Comparison of ENCODE assay signal across 8 mouse cellular contexts in the genomic region with DNA sequence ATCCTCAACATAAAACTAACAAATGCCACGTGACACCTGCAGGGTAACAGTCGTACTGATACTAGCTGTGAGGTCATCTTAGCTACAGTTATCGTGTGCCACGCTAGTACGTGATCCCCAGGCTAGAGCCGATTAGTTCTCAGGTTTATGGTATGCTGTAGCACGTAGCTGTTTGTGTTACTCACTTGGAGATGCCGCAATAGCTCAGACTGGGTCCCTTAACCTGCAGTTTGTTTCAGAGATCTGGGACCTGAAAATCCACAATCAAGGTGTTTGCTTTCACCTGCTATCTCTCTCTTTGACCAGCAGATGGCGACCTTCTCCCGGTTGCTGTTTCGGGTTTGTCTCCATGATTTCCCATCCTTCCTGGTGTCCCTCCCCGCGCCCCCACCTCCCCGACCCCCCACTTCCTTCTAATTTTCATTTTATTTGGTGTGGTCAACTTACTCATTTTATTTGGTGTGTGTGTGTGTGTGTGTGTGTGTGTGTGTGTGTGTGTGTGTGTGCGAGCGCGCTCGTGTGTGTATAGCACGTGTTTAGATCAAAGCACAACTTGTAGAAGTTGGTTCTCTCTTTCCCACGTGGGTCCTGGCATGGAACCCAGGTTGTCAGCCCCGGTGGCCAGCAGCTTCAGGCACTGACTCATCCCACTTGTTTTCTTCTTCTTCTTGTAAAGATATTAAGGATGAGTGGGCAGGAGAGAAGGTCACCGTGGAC. TPM values are rescaled to one million over a fixed set of nuclear protein-coding genes. Genes with fewer than 3 reads are reported as not detected.
DNase-seq lines count a peak whose midpoint lies in the region; ATAC-seq lines count a peak whose summit lies in the region.

No protein-coding gene starts in this region.

- H3K4me3 ChIP-seq in hindbrain, embryonic 16.5 days (ENCODE audit: low read length) = no peak overlapping the region
- no peak overlapping the region for H3K4me3 ChIP-seq in midbrain, embryonic 12.5 days

- peak; percentile 27; the same call in 1 of the 2 replicates for ATAC-seq in hindbrain, embryonic 16.5 days
- ATAC-seq in midbrain, embryonic 12.5 days (ENCODE audit: low FRiP score, low read depth) = peak; percentile 67

- 45% methylated on average over 22 of the region's 22 CpGs for WGBS in hindbrain, embryonic 16.5 days
- WGBS in midbrain, embryonic 12.5 days = 48% methylated on average over 22 of the region's 22 CpGs

- H3K4me1 ChIP-seq in hindbrain, embryonic 16.5 days (ENCODE audit: control insufficient read depth, insufficient read depth, low read depth, low read length) = no peaks in the 10 kb centered on the region
- no peaks in the 10 kb centered on the region for H3K4me1 ChIP-seq in midbrain, embryonic 12.5 days

- no peaks in the 10 kb centered on the region for H3K9me3 ChIP-seq in hindbrain, embryonic 16.5 days (ENCODE audit: control insufficient read depth, low read length)
- H3K9me3 ChIP-seq in midbrain, embryonic 12.5 days = no peaks in the 10 kb centered on the region

- intact Hi-C loops in heart, postnatal 25 days (cut with DNase I) = loop anchor here (1.0 kb wide), 1 partner anchor 86 kb away; no protein-coding TSS in a partner anchor

- no peaks in the 10 kb centered on the region for H3K27me3 ChIP-seq in hindbrain, embryonic 16.5 days (replicated peaks; ENCODE audit: control insufficient read depth, insufficient read depth, low read length)
- H3K27me3 ChIP-seq in midbrain, embryonic 12.5 days = no peaks in the 10 kb centered on the region

- H3K27ac ChIP-seq in hindbrain, embryonic 16.5 days (ENCODE audit: low read depth, low read length) = no peak overlapping the region
- no peak overlapping the region for H3K27ac ChIP-seq in midbrain, embryonic 12.5 days (replicated peaks)

- peak; percentile 75 for DNase-seq in heart, adult 11 months
- no peak for DNase-seq in heart, postnatal 25 days (ENCODE audit: low spot score)
- DNase-seq in urinary bladder, postnatal 25 days (ENCODE audit: low spot score) = peak; percentile 12
- DNase-seq in urinary bladder, adult 18-20 months (ENCODE audit: low spot score in 2 of 2) = no peak
- DNase-seq in embryo, embryonic 9.5 days (ENCODE audit: extremely low spot score) = peak; percentile 42
- no peak for DNase-seq in urinary bladder, postnatal 14 days (ENCODE audit: low spot score)

- peak overlapping the region; percentile 36; the same call in 1 of the 2 replicates for H3K4me2 ChIP-seq in hindbrain, embryonic 16.5 days (ENCODE audit: low read length)
- H3K4me2 ChIP-seq in midbrain, embryonic 12.5 days (replicated peaks) = no peak overlapping the region

- no peak overlapping the region for H3K9ac ChIP-seq in hindbrain, embryonic 16.5 days (ENCODE audit: low read depth, low read length)
- no peak overlapping the region for H3K9ac ChIP-seq in midbrain, embryonic 12.5 days (replicated peaks)

- H3K36me3 ChIP-seq in hindbrain, embryonic 16.5 days (ENCODE audit: control insufficient read depth, insufficient read depth, low read length) = no peaks in the 10 kb centered on the region
- H3K36me3 ChIP-seq in midbrain, embryonic 12.5 days = no peaks in the 10 kb centered on the region

RNA-seq across cellular contexts. Expression of gene Emb, which starts 5.4 kb away (rescaled TPM):
- total RNA-seq in heart, postnatal 25 days (2021) = 10 to 100 TPM in 1 of 2 experiments, 1 to 10 TPM in 1; 9.9 to 11.0 TPM
- polyA plus RNA-seq in hindbrain, embryonic 16.5 days (2015; fragmentation: Nextera tagmentation; extraction: Ambion mirVana) = 15.2 and 17.2 TPM in 2 replicates
- polyA plus RNA-seq in midbrain, embryonic 12.5 days (2016; fragmentation: Nextera tagmentation; extraction: Ambion mirVana) = 23.4 and 28.4 TPM in 2 replicates

RNA-seq across cellular contexts. Expression of gene Gm17509, which starts 18.0 kb away (rescaled TPM):
- total RNA-seq in heart, postnatal 25 days (2021) = not detected
- 0.40 and 0.50 TPM in 2 replicates for polyA plus RNA-seq in hindbrain, embryonic 16.5 days (2015; fragmentation: Nextera tagmentation; extraction: Ambion mirVana)
- 0.85 and 1.3 TPM in 2 replicates for polyA plus RNA-seq in midbrain, embryonic 12.5 days (2016; fragmentation: Nextera tagmentation; extraction: Ambion mirVana)

Comparison
In these comparisons a context has a peak if more than half of its experiments do, and no peak if none do; other contexts are left out.
1. DNase-seq: peak in heart, adult 11 months (single experiment), urinary bladder, postnatal 25 days (single experiment) and embryo, embryonic 9.5 days (single experiment); none in heart, postnatal 25 days (single experiment), urinary bladder, adult 18-20 months (0 of 2) and urinary bladder, postnatal 14 days (single experiment).